Mouse (Mus musculus) ES-CJ7 (cell line): Measurements from ENCODE around the gene Cyp4f39.
A peak's percentile ranks its signal among the peaks of the same experiment; 100 is the strongest.
"Not testable (repeated sequence)": the region's sequence is repeated elsewhere in the genome, so short reads cannot be mapped to it uniquely, and the experiment has no call there.

Experiments used
- DNase-seq: peaks from one replicate; pipeline ENCODE4 v3.0.0; 2011; ENCODE audit warnings: low read depth, low spot score

Gene Cyp4f39

GRCm38 (mm10) chr17:32474954-32475560 lies 22.5 kb downstream of the Cyp4f39 start:
- DNase-seq, result no peak

GRCm38 (mm10) chr17:32477204-32477603 lies 24.7 kb downstream of the Cyp4f39 start:
- no peak for DNase-seq

- no peak for DNase-seq
Measured at GRCm38 (mm10) chr17:32478727-32479126, 26.2 kb downstream of the Cyp4f39 start.

GRCm38 (mm10) chr17:32479554-32480506 lies 27.3 kb downstream of the Cyp4f39 start:
- peak; percentile 70 for DNase-seq

GRCm38 (mm10) chr17:32481766-32482165 lies 29.2 kb downstream of the Cyp4f39 start:
- peak; percentile 41 for DNase-seq

GRCm38 (mm10) chr17:32483200-32483599 lies 30.7 kb downstream of the Cyp4f39 start:
- peak; percentile 87 for DNase-seq

- DNase-seq, result peak; percentile 82
Measured at GRCm38 (mm10) chr17:32492349-32492980, 39.9 kb downstream of the Cyp4f39 start.

GRCm38 (mm10) chr17:32494601-32495000 lies 42.1 kb downstream of the Cyp4f39 start:
- DNase-seq, result peak; percentile 72

GRCm38 (mm10) chr17:32500511-32500910 lies 48.0 kb downstream of the Cyp4f39 start:
- DNase-seq, result not testable (repeated sequence)

- DNase-seq, result no peak
Measured at GRCm38 (mm10) chr17:32501051-32501450, 48.5 kb downstream of the Cyp4f39 start.

- no peak for DNase-seq
Measured at GRCm38 (mm10) chr17:32503111-32503510, 50.6 kb downstream of the Cyp4f39 start.

GRCm38 (mm10) chr17:32505851-32506728 lies 53.6 kb downstream of the Cyp4f39 start, which contains the start of gene Cyp4f17:
Gene Cyp4f17, plus strand, starts transcription at chr17:32506050.
- DNase-seq, result peak; percentile 58

GRCm38 (mm10) chr17:32506729-32507245 lies 54.3 kb downstream of the Cyp4f39 start:
- no peak for DNase-seq

- DNase-seq, result peak; percentile 41
Measured at GRCm38 (mm10) chr17:32516126-32516525, 63.6 kb downstream of the Cyp4f39 start.

- no peak for DNase-seq
Measured at GRCm38 (mm10) chr17:32521981-32522380, 69.5 kb downstream of the Cyp4f39 start.

GRCm38 (mm10) chr17:32522386-32522785 lies 69.9 kb downstream of the Cyp4f39 start:
- no peak for DNase-seq

- no peak for DNase-seq
Measured at GRCm38 (mm10) chr17:32522816-32523215, 70.3 kb downstream of the Cyp4f39 start.

GRCm38 (mm10) chr17:32523895-32524294 lies 71.4 kb downstream of the Cyp4f39 start:
- DNase-seq, result no peak

GRCm38 (mm10) chr17:32526341-32526740 lies 73.8 kb downstream of the Cyp4f39 start:
- not testable (repeated sequence) for DNase-seq

- DNase-seq, result no peak
Measured at GRCm38 (mm10) chr17:32527748-32528147, 75.2 kb downstream of the Cyp4f39 start.
